Mouse (Mus musculus): ENCODE results near the gene Naaladl2. TPM values are rescaled to one million over a fixed set of nuclear protein-coding genes. Genes with fewer than 3 reads are reported as not detected.

Naaladl2 gene
- polyA plus RNA-seq, 1 experiment from 2014 or later = 0.85 TPM

DNA sequence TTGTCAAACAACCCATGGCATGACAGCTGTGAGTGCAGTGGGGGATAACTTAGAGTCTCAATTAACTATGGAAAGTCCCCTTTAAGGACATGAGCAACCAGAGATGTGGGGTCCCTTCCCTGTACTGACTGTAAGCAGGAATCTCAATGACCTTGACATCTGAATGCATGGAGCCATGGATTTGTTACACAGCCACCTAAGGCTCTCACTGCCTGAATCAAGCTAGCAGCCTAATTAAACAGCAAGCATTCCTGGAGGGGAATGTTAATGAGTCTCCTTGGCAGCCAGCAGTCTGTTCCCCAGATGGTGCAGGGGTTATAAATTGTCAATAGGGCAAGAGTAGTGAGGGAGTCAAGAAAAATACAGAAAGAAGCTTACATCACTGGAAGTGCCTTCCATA lies 538.6 kb downstream of the Naaladl2 start:
- Histone ChIP-seq H3K27ac (ENCODE audit: low read depth) (no peak overlapping the region), H3K9ac (replicated peaks) (no peak overlapping the region), H3K4me2 (ENCODE audit: low read depth, low read length) (no peak overlapping the region), H3K27me3 (ENCODE audit: insufficient read depth, low read length) (no peaks in the 10 kb centered on the region), H3K9me3 (ENCODE audit: low read length) (no peaks in the 10 kb centered on the region), H3K36me3 (replicated peaks; ENCODE audit: insufficient read depth, low read length) (no peaks in the 10 kb centered on the region), H3K4me3 (ENCODE audit: low read depth, low read length) (no peak overlapping the region), H3K4me1 (ENCODE audit: insufficient read depth) (no peaks in the 10 kb centered on the region)
- no peak for TF ChIP-seq EP300 (IDR thresholded peaks at IDR 0.05; ENCODE audit: low read depth)
- no peak for TF ChIP-seq CTCF (IDR thresholded peaks at IDR 0.05; ENCODE audit: low read depth)
- ATAC-seq (no peak), DNase-seq (no peak)

DNA sequence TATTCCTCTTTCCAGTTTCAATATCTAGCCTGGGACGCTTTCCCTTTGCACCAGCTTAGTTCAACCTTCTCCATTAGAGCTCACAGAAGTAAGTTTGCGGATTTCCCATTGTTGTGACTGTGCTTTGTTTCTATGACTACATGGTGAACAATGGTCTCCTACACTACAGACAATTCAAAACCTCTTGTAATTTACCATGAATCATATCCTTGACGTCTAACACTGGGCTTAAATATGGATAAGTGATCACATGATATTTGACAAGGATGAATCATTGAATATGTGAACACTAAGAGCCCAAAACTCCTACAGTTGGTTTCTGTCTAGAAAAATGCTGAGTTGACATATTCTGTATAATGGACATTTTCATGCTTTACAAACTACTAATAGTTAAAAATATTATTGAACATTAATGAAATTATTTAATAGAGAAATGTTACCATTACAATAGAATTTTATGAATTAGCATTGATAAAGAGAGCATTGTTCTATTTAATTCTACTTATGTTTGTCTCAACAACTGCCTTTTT lies 539.2 kb downstream of the Naaladl2 start:
- H3K4me3 ChIP-seq (ENCODE audit: low read depth, low read length) = no peak overlapping the region
- TF ChIP-seq CTCF (IDR thresholded peaks at IDR 0.05; ENCODE audit: low read depth) = no peak
- no peak for TF ChIP-seq EP300 (IDR thresholded peaks at IDR 0.05; ENCODE audit: low read depth)
- ATAC-seq = no peak
- H3K9me3 ChIP-seq (ENCODE audit: low read length) = no peaks in the 10 kb centered on the region
- no peaks in the 10 kb centered on the region for H3K36me3 ChIP-seq (replicated peaks; ENCODE audit: insufficient read depth, low read length)
- H3K9ac ChIP-seq (replicated peaks) = no peak overlapping the region
- H3K27ac ChIP-seq (ENCODE audit: low read depth) = no peak overlapping the region
- WGBS (ENCODE audit: insufficient replicate concordance) = 73% methylated on average over 3 of the region's 3 CpGs
- no peaks in the 10 kb centered on the region for H3K27me3 ChIP-seq (ENCODE audit: insufficient read depth, low read length)
- no peak for DNase-seq
- H3K4me1 ChIP-seq (ENCODE audit: insufficient read depth) = no peaks in the 10 kb centered on the region
- no peak overlapping the region for H3K4me2 ChIP-seq (ENCODE audit: low read depth, low read length)

DNA sequence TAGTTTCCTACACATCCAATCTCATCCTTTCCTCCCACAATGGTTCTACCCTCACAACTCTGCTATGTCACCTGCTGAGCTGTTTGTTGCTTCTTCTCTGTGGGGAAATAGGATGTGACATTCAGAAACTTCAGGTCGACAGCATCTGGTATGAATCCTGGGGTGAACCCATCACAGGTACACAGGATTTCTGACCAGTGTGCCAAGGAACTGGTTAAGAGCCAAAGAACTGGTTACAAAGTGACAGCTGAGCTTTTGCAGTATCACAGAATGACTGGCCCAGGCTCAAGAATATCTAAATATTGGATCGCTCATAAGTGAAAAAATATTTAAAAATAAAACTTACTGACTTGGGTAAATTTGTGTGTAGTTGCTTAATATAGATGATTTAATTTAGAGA lies 548.6 kb downstream of the Naaladl2 start:
- WGBS (ENCODE audit: insufficient replicate concordance) = 70% methylated on average over 2 of the region's 2 CpGs
- no peak overlapping the region for H3K9ac ChIP-seq (replicated peaks)
- TF ChIP-seq EP300 (IDR thresholded peaks at IDR 0.05; ENCODE audit: low read depth) (no peak), CTCF (IDR thresholded peaks at IDR 0.05; ENCODE audit: low read depth) (no peak)
- no peak overlapping the region for H3K4me3 ChIP-seq (ENCODE audit: low read depth, low read length)
- H3K27me3 ChIP-seq (ENCODE audit: insufficient read depth, low read length) = no peaks in the 10 kb centered on the region
- H3K36me3 ChIP-seq (replicated peaks; ENCODE audit: insufficient read depth, low read length) = no peaks in the 10 kb centered on the region
- ATAC-seq = no peak
- no peaks in the 10 kb centered on the region for H3K4me1 ChIP-seq (ENCODE audit: insufficient read depth)
- no peaks in the 10 kb centered on the region for H3K9me3 ChIP-seq (ENCODE audit: low read length)
- no peak for DNase-seq
- H3K27ac ChIP-seq (ENCODE audit: low read depth) = no peak overlapping the region
- H3K4me2 ChIP-seq (ENCODE audit: low read depth, low read length) = no peak overlapping the region

DNA sequence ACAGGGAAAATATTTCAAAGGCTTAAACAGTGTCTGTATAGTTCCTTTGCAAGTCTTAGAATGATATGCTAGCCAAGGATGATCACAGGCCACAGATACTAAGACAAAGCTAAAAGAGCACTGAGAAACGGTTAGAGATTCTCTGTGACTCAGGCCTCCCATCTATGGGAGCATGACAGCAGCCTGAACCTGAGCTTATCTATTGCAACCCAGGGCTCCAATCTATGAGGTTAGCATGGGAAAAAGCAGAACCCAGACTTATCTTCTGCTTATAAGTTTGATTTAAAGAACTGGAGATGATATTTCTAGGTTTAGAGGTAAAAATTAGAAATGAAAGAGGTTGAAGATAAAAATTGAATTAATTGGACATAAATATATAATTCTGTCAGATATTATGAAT lies 587.4 kb downstream of the Naaladl2 start:
- H3K4me3 ChIP-seq (ENCODE audit: low read depth, low read length) = no peak overlapping the region
- 59% methylated on average over 1 of the region's 1 CpGs for WGBS (ENCODE audit: insufficient replicate concordance)
- no peaks in the 10 kb centered on the region for H3K36me3 ChIP-seq (replicated peaks; ENCODE audit: insufficient read depth, low read length)
- H3K9me3 ChIP-seq (ENCODE audit: low read length) = no peaks in the 10 kb centered on the region
- no peak overlapping the region for H3K9ac ChIP-seq (replicated peaks)
- TF ChIP-seq CTCF (IDR thresholded peaks at IDR 0.05; ENCODE audit: low read depth) (no peak), EP300 (IDR thresholded peaks at IDR 0.05; ENCODE audit: low read depth) (no peak)
- DNase-seq = no peak
- ATAC-seq = no peak
- no peaks in the 10 kb centered on the region for H3K4me1 ChIP-seq (ENCODE audit: insufficient read depth)
- no peak overlapping the region for H3K4me2 ChIP-seq (ENCODE audit: low read depth, low read length)
- H3K27me3 ChIP-seq (ENCODE audit: insufficient read depth, low read length) = no peaks in the 10 kb centered on the region
- H3K27ac ChIP-seq (ENCODE audit: low read depth) = no peak overlapping the region

GRCm38 (mm10) chr3:24553701-24554100 lies 590.4 kb downstream of the Naaladl2 start:
- DNase-seq (no peak), ATAC-seq (no peak)
- Histone ChIP-seq H3K4me1 (ENCODE audit: insufficient read depth) (no peaks in the 10 kb centered on the region), H3K27ac (ENCODE audit: low read depth) (no peak overlapping the region), H3K27me3 (ENCODE audit: insufficient read depth, low read length) (no peaks in the 10 kb centered on the region), H3K4me3 (ENCODE audit: low read depth, low read length) (no peak overlapping the region), H3K4me2 (ENCODE audit: low read depth, low read length) (no peak overlapping the region), H3K9me3 (ENCODE audit: low read length) (no peaks in the 10 kb centered on the region), H3K9ac (replicated peaks) (no peak overlapping the region), H3K36me3 (replicated peaks; ENCODE audit: insufficient read depth, low read length) (no peaks in the 10 kb centered on the region)
- TF ChIP-seq EP300 (IDR thresholded peaks at IDR 0.05; ENCODE audit: low read depth) = no peak
- no peak for TF ChIP-seq CTCF (IDR thresholded peaks at IDR 0.05; ENCODE audit: low read depth)
- WGBS (ENCODE audit: insufficient replicate concordance) = 69% methylated on average over 5 of the region's 5 CpGs

GRCm38 (mm10) chr3:24552631-24553030 lies 591.4 kb downstream of the Naaladl2 start:
- H3K27me3 ChIP-seq (ENCODE audit: insufficient read depth, low read length) = no peaks in the 10 kb centered on the region
- H3K4me1 ChIP-seq (ENCODE audit: insufficient read depth) = no peaks in the 10 kb centered on the region
- H3K36me3 ChIP-seq (replicated peaks; ENCODE audit: insufficient read depth, low read length) = no peaks in the 10 kb centered on the region
- no peak overlapping the region for H3K9ac ChIP-seq (replicated peaks)
- DNase-seq = no peak
- ATAC-seq = no peak
- H3K27ac ChIP-seq (ENCODE audit: low read depth) = no peak overlapping the region
- H3K4me3 ChIP-seq (ENCODE audit: low read depth, low read length) = no peak overlapping the region
- H3K9me3 ChIP-seq (ENCODE audit: low read length) = no peaks in the 10 kb centered on the region
- 61% methylated on average over 2 of the region's 2 CpGs for WGBS (ENCODE audit: insufficient replicate concordance)
- H3K4me2 ChIP-seq (ENCODE audit: low read depth, low read length) = no peak overlapping the region
- TF ChIP-seq EP300 (IDR thresholded peaks at IDR 0.05; ENCODE audit: low read depth) = no peak
- no peak for TF ChIP-seq CTCF (IDR thresholded peaks at IDR 0.05; ENCODE audit: low read depth)
